Mouse (Mus musculus) MEL (cell line): Measurements from ENCODE around the gene Rnf217. TPM values are rescaled to one million over a fixed set of nuclear protein-coding genes. Genes with fewer than 3 reads are reported as not detected.

ENCODE experiments used
- DNase-seq: peaks from one replicate; pipeline ENCODE4 v3.0.0; 2011; ENCODE audit warnings: low read depth, low spot score
- H3K27ac ChIP-seq: 2 replicates; pipeline ENCODE4 v1.5.1; 2012; ENCODE audit warnings: low read depth, mild to moderate bottlenecking, control low read depth, low read length, moderate library complexity; ENCODE audit not compliant: control insufficient read depth
- H3K27me3 ChIP-seq, 2 experiments: fragments of 150-350 bp in 1 of 2; sonication (generic) in 1 of 2; 2 replicates each; pipeline ENCODE4 v1.6.1; 2012; ENCODE audit warnings: low read length in 2 of 2, mild to moderate bottlenecking in 2 of 2, improper control_type of control experiment in 1 of 2, moderate library complexity in 1 of 2; ENCODE audit not compliant: insufficient read depth in 2 of 2, control insufficient read depth in 1 of 2
- H3K36me3 ChIP-seq, 2 experiments: 2 replicates each; pipeline ENCODE4 v1.6.1; 2012 to 2014; ENCODE audit warnings: low read length in 2 of 2, improper control_type of control experiment in 1 of 2, inconsistent platforms in 1 of 2, mild to moderate bottlenecking in 1 of 2; ENCODE audit not compliant: insufficient read depth in 2 of 2, control insufficient read depth in 1 of 2
- H3K4me1 ChIP-seq, 2 experiments: fragments of 150-350 bp in 1 of 2; sonication (generic) in 1 of 2; 2 replicates each; pipeline ENCODE4 v1.6.1; 2012; ENCODE audit warnings: low read length in 2 of 2, improper control_type of control experiment in 1 of 2, mild to moderate bottlenecking in 1 of 2; ENCODE audit not compliant: insufficient read depth in 2 of 2, control insufficient read depth in 1 of 2
- H3K4me3 ChIP-seq, 2 experiments: fragments of 150-350 bp in 1 of 2; sonication (generic) in 1 of 2; 2 replicates each; pipeline ENCODE4 v1.5.1; 2012; ENCODE audit warnings: low read depth in 2 of 2, low read length in 2 of 2, mild to moderate bottlenecking in 2 of 2, moderate library complexity in 2 of 2, control low read depth in 1 of 2, improper control_type of control experiment in 1 of 2; ENCODE audit not compliant: control insufficient read depth in 1 of 2, insufficient read depth in 1 of 2
- H3K79me2 ChIP-seq: 2 replicates; pipeline ENCODE4 v1.6.1; 2012; ENCODE audit warnings: mild to moderate bottlenecking, low read length, moderate library complexity; ENCODE audit not compliant: control insufficient read depth, poor library complexity, insufficient read depth
- H3K9ac ChIP-seq: 2 replicates; pipeline ENCODE4 v1.6.1; 2012; ENCODE audit warnings: low read depth, mild to moderate bottlenecking, control low read depth, low read length, moderate library complexity; ENCODE audit not compliant: control insufficient read depth, poor library complexity, severe bottlenecking
- H3K9me3 ChIP-seq: fragments of 150-350 bp; sonication (generic); replicated peaks from 2 replicates; pipeline ENCODE4 v1.6.1; 2012; ENCODE audit warnings: mild to moderate bottlenecking, low read length, improper control_type of control experiment, moderate library complexity; ENCODE audit not compliant: insufficient read depth
- CTCF ChIP-seq, 3 experiments: IDR thresholded peaks in 2 of 3; conservative IDR thresholded peaks in 1 of 3; 2 replicates each; pipeline ENCODE4 v1.5.1; 2011 to 2012; ENCODE audit warnings: low read length in 3 of 3, low read depth in 2 of 3, mild to moderate bottlenecking in 2 of 3, improper control_type of control experiment in 1 of 3, inconsistent platforms in 1 of 3, mixed read lengths in 1 of 3, moderate library complexity in 1 of 3; ENCODE audit not compliant: control insufficient read depth in 1 of 3, insufficient read depth in 1 of 3, poor library complexity in 1 of 3, severe bottlenecking in 1 of 3
- E2F4 ChIP-seq: IDR thresholded peaks from 2 replicates; pipeline ENCODE4 v1.6.1; 2011; ENCODE audit warnings: low read depth, low read length, improper control_type of control experiment, borderline replicate concordance
- GABPA ChIP-seq: IDR thresholded peaks from 2 replicates; pipeline ENCODE4 v1.6.1; 2012; ENCODE audit warnings: low read depth, mild to moderate bottlenecking, inconsistent platforms, low read length, improper control_type of control experiment, moderate library complexity
- GATA1 ChIP-seq: IDR thresholded peaks from 2 replicates; pipeline ENCODE4 v1.6.1; 2011; ENCODE audit warnings: low read depth, low read length, improper control_type of control experiment
- HCFC1 ChIP-seq: IDR thresholded peaks from 2 replicates; pipeline ENCODE4 v1.6.1; 2012; ENCODE audit warnings: low read depth, mild to moderate bottlenecking, inconsistent platforms, low read length, improper control_type of control experiment, moderate library complexity
- JUND ChIP-seq: IDR thresholded peaks from 2 replicates; pipeline ENCODE4 v1.6.1; 2011; ENCODE audit warnings: low read depth, mild to moderate bottlenecking, improper control_type of control experiment, low read length
- MAFK ChIP-seq: IDR thresholded peaks from 2 replicates; pipeline ENCODE4 v1.6.1; 2011; ENCODE audit warnings: low read depth, mild to moderate bottlenecking, low read length, improper control_type of control experiment, borderline replicate concordance
- MAX ChIP-seq: IDR thresholded peaks from 2 replicates; pipeline ENCODE4 v1.6.1; 2011; ENCODE audit warnings: low read length, improper control_type of control experiment
- MEF2A ChIP-seq: IDR thresholded peaks from 2 replicates; pipeline ENCODE4 v1.6.1; 2014; ENCODE audit warnings: low read depth, mild to moderate bottlenecking, inconsistent platforms, low read length, improper control_type of control experiment; ENCODE audit not compliant: poor library complexity, insufficient replicate concordance, severe bottlenecking; ENCODE audit errors: extremely low read depth
- POLR2A ChIP-seq, 2 experiments: IDR thresholded peaks; 2 replicates each; pipeline ENCODE4 v1.6.1; 2011 to 2012; ENCODE audit warnings: low read length in 2 of 2, mild to moderate bottlenecking in 2 of 2, control low read depth in 1 of 2, improper control_type of control experiment in 1 of 2, low read depth in 1 of 2, moderate library complexity in 1 of 2; ENCODE audit not compliant: control insufficient read depth in 1 of 2, insufficient read depth in 1 of 2, poor library complexity in 1 of 2
- POLR2AphosphoS2 ChIP-seq: IDR thresholded peaks from 2 replicates; pipeline ENCODE4 v1.6.1; 2011; ENCODE audit warnings: low read length, improper control_type of control experiment
- POLR2AphosphoS5 ChIP-seq: IDR thresholded peaks from 2 replicates; pipeline ENCODE4 v1.6.1; 2012; ENCODE audit warnings: low read depth, borderline replicate concordance, mild to moderate bottlenecking, inconsistent platforms, low read length, moderate library complexity, mixed read lengths
- RCOR1 ChIP-seq: IDR thresholded peaks from 2 replicates; pipeline ENCODE4 v1.6.1; 2012; ENCODE audit warnings: low read depth, mild to moderate bottlenecking, inconsistent platforms, low read length, improper control_type of control experiment
- SIN3A ChIP-seq: IDR thresholded peaks from 2 replicates; pipeline ENCODE4 v1.6.1; 2012; ENCODE audit warnings: low read length, improper control_type of control experiment, inconsistent platforms
- UBTF ChIP-seq: IDR thresholded peaks from 2 replicates; pipeline ENCODE4 v1.6.1; 2012; ENCODE audit warnings: low read depth, mild to moderate bottlenecking, inconsistent platforms, low read length, improper control_type of control experiment, moderate library complexity, borderline replicate concordance; ENCODE audit not compliant: insufficient read depth
- USF1 ChIP-seq: IDR thresholded peaks from 2 replicates; pipeline ENCODE4 v1.6.1; 2014; ENCODE audit warnings: low read depth, mild to moderate bottlenecking, inconsistent platforms, low read length, improper control_type of control experiment, moderate library complexity
- USF2 ChIP-seq, 2 experiments: IDR thresholded peaks; 2 replicates each; pipeline ENCODE4 v1.6.1; 2011 to 2012; ENCODE audit warnings: improper control_type of control experiment in 2 of 2, low read length in 2 of 2, borderline replicate concordance in 1 of 2, inconsistent platforms in 1 of 2, low read depth in 1 of 2, mild to moderate bottlenecking in 1 of 2; ENCODE audit not compliant: insufficient read depth in 1 of 2
- ZNF384 ChIP-seq: IDR thresholded peaks from 2 replicates; pipeline ENCODE4 v1.6.1; 2012; ENCODE audit warnings: low read depth, mild to moderate bottlenecking, inconsistent platforms, low read length, improper control_type of control experiment
- polyA plus RNA-seq, 2 experiments: library from polyadenylated mRNA; stranded (reverse) in 1 of 2; unstranded in 1 of 2; fragments of >175 nt in 1 of 2; fragments of >200 nt in 1 of 2; gene quantifications; 2 replicates each; pipeline versions ENCODE4 v1.2.1 to v1.2.4; 2012; ENCODE audit warnings: low replicate concordance in 2 of 2, low read depth in 1 of 2; ENCODE audit not compliant: insufficient read length in 2 of 2, insufficient read depth in 1 of 2, missing spikeins in 1 of 2
- total RNA-seq: library from RNA; depleted of rRNA; stranded (reverse); fragments of 300-350 nt; gene quantifications from 2 replicates; pipeline ENCODE4 v1.2.3, GENCODE M21; 2012

The Rnf217 gene
- total and polyA plus RNA-seq, 3 experiments = not detected

- no peaks in the 10 kb centered on the region for H3K36me3 ChIP-seq
- TF ChIP-seq ZNF384 = no peak
- no peak for TF ChIP-seq POLR2AphosphoS5
- TF ChIP-seq MAX = no peak
- TF ChIP-seq HCFC1 = no peak
- TF ChIP-seq POLR2AphosphoS2 = no peak
- TF ChIP-seq MAFK = no peak
- TF ChIP-seq USF1 = no peak
- TF ChIP-seq JUND = no peak
- TF ChIP-seq UBTF = no peak
- no peak for TF ChIP-seq GATA1
- TF ChIP-seq GABPA = no peak
- TF ChIP-seq SIN3A = no peak
- no peak for TF ChIP-seq RCOR1
- TF ChIP-seq CTCF (IDR thresholded peaks at IDR 0.05 in 2 of 3, conservative IDR thresholded peaks at IDR 0.05 in 1 of 3; ENCODE audit: control insufficient read depth in 1 of 3, insufficient read depth in 1 of 3, low read depth in 2 of 3, low read length in 3 of 3, poor library complexity in 1 of 3, severe bottlenecking in 1 of 3) = no peak
- no peak for TF ChIP-seq E2F4
- no peak for TF ChIP-seq MEF2A
Observed at GRCm38 (mm10) chr10:31532782-31533181, 76.2 kb downstream of the Rnf217 start.

DNA sequence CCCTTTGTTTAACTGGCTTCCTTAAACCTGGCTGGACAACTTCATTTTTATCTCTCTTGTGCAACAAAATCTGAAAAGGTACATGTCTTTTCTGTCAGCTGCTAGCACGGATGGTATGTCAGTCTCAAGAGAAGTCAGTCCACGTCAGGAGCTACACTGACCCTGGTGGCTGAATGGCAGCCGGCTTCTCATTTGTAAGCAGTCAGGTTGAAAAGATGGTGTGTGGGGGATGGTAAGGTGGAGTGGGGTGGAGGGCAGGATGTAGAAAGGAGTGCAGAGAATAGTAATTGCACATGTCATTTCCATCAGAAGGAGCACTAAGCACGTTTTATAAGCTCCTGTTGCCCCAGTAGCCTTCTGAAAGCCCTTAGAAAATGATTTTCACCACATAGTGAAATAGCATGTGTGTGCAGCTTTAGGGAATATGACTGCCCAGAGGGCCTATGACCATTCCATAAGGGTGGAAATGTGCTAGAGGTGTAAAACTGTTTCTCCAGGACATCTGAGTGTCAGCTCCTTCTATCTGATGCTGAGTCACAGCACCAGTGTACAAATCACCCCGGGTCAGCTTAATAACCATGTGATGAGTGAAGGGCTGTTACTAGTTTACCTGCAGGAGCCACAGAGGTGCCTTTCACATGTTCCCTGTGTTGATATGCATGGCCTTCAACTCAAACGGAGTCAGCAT, 80.5 kb downstream of the Rnf217 start:
- no peak for TF ChIP-seq POLR2AphosphoS5
- no peak for TF ChIP-seq POLR2A (IDR thresholded peaks at IDR 0.05; ENCODE audit: control insufficient read depth in 1 of 2, insufficient read depth in 1 of 2, low read depth in 1 of 2, low read length in 2 of 2, poor library complexity in 1 of 2)
- TF ChIP-seq USF2 (IDR thresholded peaks at IDR 0.05; ENCODE audit: borderline replicate concordance in 1 of 2, insufficient read depth in 1 of 2, low read depth in 1 of 2, low read length in 2 of 2) = no peak
- no peak for TF ChIP-seq CTCF (IDR thresholded peaks at IDR 0.05 in 2 of 3, conservative IDR thresholded peaks at IDR 0.05 in 1 of 3; ENCODE audit: control insufficient read depth in 1 of 3, insufficient read depth in 1 of 3, low read depth in 2 of 3, low read length in 3 of 3, poor library complexity in 1 of 3, severe bottlenecking in 1 of 3)
- TF ChIP-seq, all 39 proteins: peak for 0
- Histone ChIP-seq H3K4me1 (no peaks in the 10 kb centered on the region), H3K27ac (no peak overlapping the region), H3K9me3 (no peaks in the 10 kb centered on the region), H3K9ac (no peak overlapping the region), H3K27me3 (no peaks in the 10 kb centered on the region), H3K79me2 (no peaks in the 10 kb centered on the region), H3K36me3 (no peaks in the 10 kb centered on the region), H3K4me3 (no peak overlapping the region)
- no peak for DNase-seq

More at GRCm38 (mm10) chr10:31532782-31533181, 76.2 kb downstream of the Rnf217 start:
- Histone ChIP-seq H3K4me1 (no peaks in the 10 kb centered on the region), H3K9me3 (no peaks in the 10 kb centered on the region), H3K9ac (no peak overlapping the region), H3K79me2 (no peaks in the 10 kb centered on the region), H3K27me3 (no peaks in the 10 kb centered on the region), H3K27ac (no peak overlapping the region), H3K4me3 (no peak overlapping the region)
- no peak for DNase-seq
